Mouse (Mus musculus) liver, embryonic 15.5 days (tissue): ENCODE measurements around the gene Gpm6a. TPM values are rescaled to one million over a fixed set of nuclear protein-coding genes. Genes with fewer than 3 reads are reported as not detected.
"Not testable (repeated sequence)": the region's sequence is repeated elsewhere in the genome, so short reads cannot be mapped to it uniquely, and the experiment has no call there.

ENCODE experiments used
- ATAC-seq: fragments of 200-750 bp; cut with Nextera tagmentation; 2 replicates; pipeline ENCODE4 v1.8.0; 2017; ENCODE audit warnings: moderate number of reproducible peaks, mild to moderate bottlenecking, moderate library complexity; ENCODE audit not compliant: insufficient read depth
- H3K27ac ChIP-seq: fragments of 300-500 bp; sonication (generic); replicated peaks from 2 replicates; pipeline ENCODE4 v1.5.1; 2015; ENCODE audit warnings: mild to moderate bottlenecking, inconsistent platforms
- H3K27me3 ChIP-seq: fragments of 300-500 bp; sonication (generic); 2 replicates; pipeline ENCODE4 v1.6.1; 2015; ENCODE audit warnings: mild to moderate bottlenecking, inconsistent platforms
- H3K36me3 ChIP-seq: fragments of 300-500 bp; sonication (generic); replicated peaks from 2 replicates; pipeline ENCODE4 v1.6.1; 2015; ENCODE audit warnings: moderate library complexity, mild to moderate bottlenecking, inconsistent platforms
- H3K4me1 ChIP-seq: fragments of 300-500 bp; sonication (generic); replicated peaks from 2 replicates; pipeline ENCODE4 v1.6.1; 2015; ENCODE audit warnings: inconsistent platforms
- H3K4me2 ChIP-seq: fragments of 300-500 bp; sonication (generic); 2 replicates; pipeline ENCODE4 v1.6.1; 2015; ENCODE audit warnings: moderate library complexity, mild to moderate bottlenecking, inconsistent platforms
- H3K4me3 ChIP-seq: fragments of 300-500 bp; sonication (generic); replicated peaks from 2 replicates; pipeline ENCODE4 v1.5.1; 2015; ENCODE audit warnings: mild to moderate bottlenecking, inconsistent platforms
- H3K9ac ChIP-seq: fragments of 300-500 bp; sonication (generic); 2 replicates; pipeline ENCODE4 v1.6.1; 2015; ENCODE audit warnings: moderate library complexity, mild to moderate bottlenecking, inconsistent platforms
- H3K9me3 ChIP-seq: fragments of 300-500 bp; sonication (generic); replicated peaks from 2 replicates; pipeline ENCODE4 v1.6.1; 2016; ENCODE audit warnings: inconsistent platforms
- WGBS: fragments of 180-500 bp; shearing (Covaris S2); methylation state at CpG from one replicate; pipeline ENCODE4 v1.1.7; 2015; ENCODE audit warnings: mixed read lengths; ENCODE audit not compliant: insufficient replicate concordance; 5-methylcytosine and 5-hydroxymethylcytosine counted together
- polyA plus RNA-seq: library from polyadenylated mRNA; unstranded; fragments of >200 nt; fragmentation: Nextera tagmentation; extraction: Ambion mirVana; gene quantifications from 2 replicates; pipeline ENCODE4 v1.2.1, GENCODE M21; 2015

Gene Gpm6a
- polyA plus RNA-seq, 1 experiment from 2014 or later = 2.9 TPM

DNA sequence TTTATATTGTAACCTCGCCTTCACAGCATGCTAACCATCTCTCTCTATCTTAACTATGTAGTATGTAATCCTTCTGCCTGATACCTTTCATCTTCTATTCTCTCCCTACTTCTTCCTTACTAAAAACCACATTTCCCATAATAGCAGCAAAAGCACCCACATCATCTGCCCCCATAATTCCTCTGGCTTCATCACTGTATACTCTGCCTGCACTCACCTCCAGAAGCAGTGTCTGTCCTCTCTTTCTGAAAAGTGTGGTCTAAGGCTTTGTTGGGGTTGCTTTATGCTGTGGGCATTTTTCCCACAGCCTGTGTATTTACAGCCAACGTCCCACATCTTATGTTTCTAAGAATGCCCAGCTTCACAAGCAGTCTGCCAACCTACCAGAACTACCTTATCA is 57.6 kb downstream of the Gpm6a start:
- Histone ChIP-seq H3K4me3 (no peak overlapping the region), H3K4me2 (no peak overlapping the region), H3K9me3 (no peaks in the 10 kb centered on the region), H3K27ac (no peak overlapping the region), H3K4me1 (no peaks in the 10 kb centered on the region), H3K27me3 (no peaks in the 10 kb centered on the region), H3K9ac (no peak overlapping the region), H3K36me3 (no peaks in the 10 kb centered on the region)
- no peak for ATAC-seq
- 33% methylated on average over 2 of the region's 2 CpGs for WGBS

DNA sequence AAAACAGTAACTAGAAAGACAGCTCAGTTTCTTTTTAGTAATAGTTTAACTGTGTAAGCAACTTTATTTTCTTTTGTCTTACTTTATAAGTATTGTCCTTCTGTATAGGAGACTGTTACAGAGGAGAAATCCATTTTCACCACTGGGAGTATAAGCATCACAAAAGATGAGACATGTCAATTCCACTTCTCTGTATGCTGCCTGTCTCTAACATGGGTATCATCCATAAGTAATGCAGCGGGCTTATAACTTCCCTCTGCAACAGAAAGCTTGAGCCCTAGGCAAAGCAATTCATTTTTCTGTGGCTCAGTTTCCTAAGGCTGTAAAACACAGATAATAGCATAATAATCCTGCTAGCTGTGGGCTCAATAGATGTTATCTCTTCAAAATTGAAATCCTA is 62.4 kb downstream of the Gpm6a start:
- H3K27me3 ChIP-seq = no peaks in the 10 kb centered on the region
- ATAC-seq = no peak
- WGBS = 30% methylated on average over 1 of the region's 1 CpGs
- H3K36me3 ChIP-seq = no peaks in the 10 kb centered on the region
- no peak overlapping the region for H3K9ac ChIP-seq
- no peak overlapping the region for H3K4me2 ChIP-seq
- no peaks in the 10 kb centered on the region for H3K4me1 ChIP-seq
- H3K9me3 ChIP-seq = no peaks in the 10 kb centered on the region
- no peak overlapping the region for H3K27ac ChIP-seq
- no peak overlapping the region for H3K4me3 ChIP-seq

DNA sequence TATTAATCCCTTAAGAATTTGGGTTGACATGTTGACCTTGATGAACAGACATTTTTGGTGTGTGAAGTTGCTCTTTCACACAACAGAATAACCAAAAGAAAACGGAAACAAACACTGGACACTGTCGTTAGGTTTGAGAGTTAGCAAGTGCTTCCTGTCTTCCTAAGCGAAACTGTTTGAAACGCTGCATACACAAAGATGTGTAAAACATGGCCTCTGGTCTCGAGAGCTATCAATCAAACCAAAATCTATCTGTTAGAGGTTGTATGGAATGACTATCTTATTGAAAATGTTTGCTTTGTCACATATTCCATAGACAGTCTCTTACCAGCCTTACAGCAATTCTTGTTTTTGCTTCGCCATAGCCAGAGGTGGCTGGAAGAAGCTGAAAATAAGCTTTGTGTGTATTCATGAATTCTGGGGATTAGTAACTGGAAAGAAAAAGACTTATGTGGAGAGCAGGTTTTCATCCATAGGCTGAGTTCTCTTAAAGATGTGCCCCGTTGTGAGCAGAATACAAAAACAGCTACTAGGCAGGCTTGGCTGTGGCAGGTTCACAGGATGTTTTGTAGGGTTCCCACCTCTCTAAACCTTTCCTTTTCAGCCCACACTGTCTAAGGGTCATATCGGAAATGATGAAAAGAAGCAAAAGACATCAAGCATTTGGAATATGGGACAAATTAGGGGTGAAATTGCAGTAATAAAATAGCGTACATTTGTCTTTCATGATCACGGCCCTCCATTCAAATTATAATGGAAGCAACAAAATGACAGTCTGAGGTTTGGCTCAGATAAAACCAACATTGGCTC is 71.4 kb downstream of the Gpm6a start:
- Histone ChIP-seq H3K27ac (no peak overlapping the region), H3K36me3 (no peaks in the 10 kb centered on the region), H3K4me3 (no peak overlapping the region), H3K4me1 (no peaks in the 10 kb centered on the region), H3K9me3 (no peaks in the 10 kb centered on the region), H3K9ac (no peak overlapping the region), H3K4me2 (no peak overlapping the region), H3K27me3 (no peaks in the 10 kb centered on the region)
- WGBS = 53% methylated on average over 10 of the region's 10 CpGs
- ATAC-seq = no peak

DNA sequence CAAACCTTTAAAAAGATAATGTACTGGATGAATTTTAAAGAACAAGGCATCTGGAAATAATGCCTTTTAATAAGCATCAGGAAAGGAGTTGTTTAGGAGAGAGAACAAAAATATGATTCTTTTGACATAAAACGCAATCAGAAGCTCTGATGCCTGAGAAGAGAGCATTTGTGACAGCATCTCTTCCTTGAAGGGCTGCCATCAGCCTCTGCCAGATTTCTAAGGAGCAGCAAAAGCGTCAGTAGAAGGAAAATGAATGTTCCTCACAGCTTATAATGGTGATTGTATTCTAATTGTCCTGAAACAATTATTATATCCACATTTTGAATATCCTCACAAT is 72.0 kb downstream of the Gpm6a start:
- ATAC-seq = no peak
- no peak overlapping the region for H3K4me2 ChIP-seq
- no peaks in the 10 kb centered on the region for H3K9me3 ChIP-seq
- WGBS = 46% methylated on average over 2 of the region's 2 CpGs
- no peak overlapping the region for H3K27ac ChIP-seq
- no peak overlapping the region for H3K9ac ChIP-seq
- H3K4me3 ChIP-seq = no peak overlapping the region
- H3K36me3 ChIP-seq = no peaks in the 10 kb centered on the region
- H3K4me1 ChIP-seq = no peaks in the 10 kb centered on the region
- no peaks in the 10 kb centered on the region for H3K27me3 ChIP-seq

DNA sequence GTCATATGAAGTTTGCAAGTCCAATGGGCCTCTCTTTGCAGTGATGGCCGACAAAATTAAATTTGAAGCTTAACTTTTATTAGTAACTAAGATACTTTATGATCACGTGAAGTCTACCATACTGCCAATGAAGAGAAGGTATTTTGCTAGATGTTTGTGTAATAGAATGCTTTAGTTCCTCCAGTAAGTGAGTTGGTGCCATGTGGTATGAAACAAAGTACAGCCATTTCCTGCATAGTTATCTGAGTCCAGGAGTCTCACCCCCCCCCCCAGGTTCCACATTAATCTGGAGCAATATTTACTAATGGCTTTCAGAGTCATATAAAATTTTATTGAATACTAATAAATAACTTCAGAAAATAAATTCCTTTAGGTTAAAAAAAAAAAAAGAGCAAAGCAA is 73.7 kb downstream of the Gpm6a start:
- Histone ChIP-seq H3K4me1 (no peaks in the 10 kb centered on the region), H3K36me3 (no peaks in the 10 kb centered on the region), H3K9ac (no peak overlapping the region), H3K27ac (no peak overlapping the region), H3K27me3 (no peaks in the 10 kb centered on the region), H3K4me3 (no peak overlapping the region), H3K9me3 (no peaks in the 10 kb centered on the region), H3K4me2 (no peak overlapping the region)
- WGBS = 53% methylated on average over 2 of the region's 2 CpGs
- ATAC-seq = no peak

DNA sequence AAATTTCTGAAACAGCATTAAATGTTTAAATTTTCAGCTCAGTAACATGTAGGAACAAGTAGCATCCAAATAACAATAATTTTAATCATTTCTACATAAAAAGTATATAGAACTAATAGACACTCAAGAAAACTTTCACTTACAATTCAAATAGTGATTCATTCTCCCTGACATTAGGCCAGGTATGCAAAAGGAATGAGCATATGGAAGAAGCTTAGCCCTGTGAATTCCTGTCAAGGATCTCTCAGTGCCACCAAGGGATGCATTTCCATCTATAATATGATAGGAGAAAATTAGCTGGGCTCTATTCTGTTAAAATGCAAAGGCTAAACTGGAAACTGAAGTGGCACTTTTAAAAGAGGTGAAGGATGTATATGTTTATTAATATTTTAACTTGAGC is 76.5 kb downstream of the Gpm6a start:
- Histone ChIP-seq H3K9ac (no peak overlapping the region), H3K27ac (no peak overlapping the region), H3K4me2 (no peak overlapping the region), H3K4me1 (no peaks in the 10 kb centered on the region), H3K36me3 (no peaks in the 10 kb centered on the region), H3K27me3 (no peaks in the 10 kb centered on the region), H3K4me3 (no peak overlapping the region), H3K9me3 (no peaks in the 10 kb centered on the region)
- ATAC-seq = no peak

DNA sequence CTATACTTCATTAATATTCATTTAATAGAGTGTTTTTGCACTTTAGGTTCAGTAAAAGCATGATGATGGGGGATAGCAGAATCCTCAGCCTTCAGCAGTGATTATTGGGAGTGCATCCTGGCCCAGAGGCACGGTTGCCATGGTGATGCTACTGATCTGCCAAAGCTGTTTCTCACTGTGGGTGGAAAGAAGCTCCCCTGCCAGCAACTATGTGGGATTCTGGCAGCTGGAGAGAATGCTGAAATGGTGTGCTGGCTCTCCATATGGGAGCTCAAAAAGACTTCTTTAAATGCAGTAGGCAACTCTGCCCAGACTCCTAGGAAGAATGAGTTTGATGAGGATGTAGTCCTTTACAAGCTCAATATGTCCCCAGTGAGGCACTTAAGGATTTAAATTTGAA is 79.7 kb downstream of the Gpm6a start:
- H3K27me3 ChIP-seq = no peaks in the 10 kb centered on the region
- H3K9ac ChIP-seq = no peak overlapping the region
- H3K4me1 ChIP-seq = no peaks in the 10 kb centered on the region
- no peaks in the 10 kb centered on the region for H3K36me3 ChIP-seq
- ATAC-seq = no peak
- H3K4me3 ChIP-seq = no peak overlapping the region
- WGBS = 12% methylated on average over 1 of the region's 1 CpGs
- no peak overlapping the region for H3K4me2 ChIP-seq
- H3K27ac ChIP-seq = no peak overlapping the region
- no peaks in the 10 kb centered on the region for H3K9me3 ChIP-seq

DNA sequence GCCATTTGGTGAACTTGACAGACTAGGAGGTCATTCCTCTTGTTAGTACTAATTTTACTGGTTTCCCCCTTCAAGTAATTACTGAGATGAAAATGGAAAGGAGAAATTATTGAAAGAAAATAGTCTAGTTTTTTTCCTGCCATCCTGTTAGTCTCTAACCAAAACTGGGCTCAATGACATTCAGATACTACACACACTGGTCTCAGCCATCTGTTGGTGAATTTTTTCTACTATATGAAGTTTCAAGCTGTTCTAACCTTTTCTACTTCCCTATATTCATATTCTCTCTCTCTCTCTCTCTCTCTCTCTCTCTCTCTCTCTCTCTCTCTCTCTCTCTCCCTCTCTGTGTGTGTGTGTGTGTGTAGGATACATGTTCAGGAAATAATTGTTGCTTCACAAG is 80.8 kb downstream of the Gpm6a start:
- Histone ChIP-seq H3K27ac (no peak overlapping the region), H3K36me3 (no peaks in the 10 kb centered on the region), H3K27me3 (no peaks in the 10 kb centered on the region), H3K9ac (no peak overlapping the region), H3K4me3 (no peak overlapping the region), H3K9me3 (no peaks in the 10 kb centered on the region), H3K4me1 (no peaks in the 10 kb centered on the region), H3K4me2 (no peak overlapping the region)
- ATAC-seq = no peak

DNA sequence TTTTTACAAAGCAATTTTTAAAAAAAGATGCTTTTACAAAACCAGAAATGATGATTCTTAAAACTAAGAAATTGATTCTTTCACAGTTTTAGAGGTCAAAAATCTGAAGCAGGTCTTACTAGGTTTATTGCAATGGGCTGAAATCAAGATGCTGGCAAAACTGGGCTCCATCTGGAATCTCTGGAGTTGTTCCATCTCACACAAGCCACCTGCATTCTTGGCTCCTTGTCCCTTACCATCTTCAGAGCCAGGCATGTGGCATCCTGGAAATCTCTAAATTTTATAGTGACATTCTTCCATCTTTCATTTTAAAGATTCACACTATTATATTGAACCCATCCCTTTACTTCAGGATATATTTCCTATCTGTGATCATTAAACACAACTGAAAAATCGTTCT is 88.3 kb downstream of the Gpm6a start:
- H3K9me3 ChIP-seq = no peaks in the 10 kb centered on the region
- H3K4me1 ChIP-seq = no peaks in the 10 kb centered on the region
- 24% methylated on average over 1 of the region's 1 CpGs for WGBS
- no peak overlapping the region for H3K4me2 ChIP-seq
- no peak for ATAC-seq
- no peak overlapping the region for H3K27ac ChIP-seq
- no peaks in the 10 kb centered on the region for H3K36me3 ChIP-seq
- no peak overlapping the region for H3K4me3 ChIP-seq
- no peak overlapping the region for H3K9ac ChIP-seq
- no peaks in the 10 kb centered on the region for H3K27me3 ChIP-seq

DNA sequence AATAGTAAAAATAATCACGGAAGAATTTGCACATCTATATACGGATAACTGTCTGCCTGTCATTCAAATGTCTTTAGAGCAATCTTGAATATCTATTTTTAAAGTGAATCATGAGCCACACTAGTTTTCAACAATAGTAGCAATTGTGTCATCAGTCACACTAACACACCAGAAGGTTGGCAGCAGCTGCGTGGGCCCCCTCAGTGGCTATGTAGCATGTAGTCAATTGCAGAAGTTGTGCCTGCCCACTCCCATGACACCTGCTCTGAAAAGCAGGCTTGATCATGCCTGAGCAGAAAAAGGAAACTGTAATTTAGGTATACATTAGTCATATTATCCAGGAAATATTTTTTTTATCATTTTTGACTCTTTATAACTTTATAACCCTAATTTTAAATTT is 93.8 kb downstream of the Gpm6a start:
- no peak overlapping the region for H3K4me3 ChIP-seq
- 63% methylated on average over 3 of the region's 3 CpGs for WGBS
- no peak overlapping the region for H3K27ac ChIP-seq
- H3K27me3 ChIP-seq = no peaks in the 10 kb centered on the region
- H3K4me2 ChIP-seq = no peak overlapping the region
- no peaks in the 10 kb centered on the region for H3K4me1 ChIP-seq
- ATAC-seq = no peak
- H3K36me3 ChIP-seq = no peaks in the 10 kb centered on the region
- no peak overlapping the region for H3K9ac ChIP-seq
- H3K9me3 ChIP-seq = no peaks in the 10 kb centered on the region

DNA sequence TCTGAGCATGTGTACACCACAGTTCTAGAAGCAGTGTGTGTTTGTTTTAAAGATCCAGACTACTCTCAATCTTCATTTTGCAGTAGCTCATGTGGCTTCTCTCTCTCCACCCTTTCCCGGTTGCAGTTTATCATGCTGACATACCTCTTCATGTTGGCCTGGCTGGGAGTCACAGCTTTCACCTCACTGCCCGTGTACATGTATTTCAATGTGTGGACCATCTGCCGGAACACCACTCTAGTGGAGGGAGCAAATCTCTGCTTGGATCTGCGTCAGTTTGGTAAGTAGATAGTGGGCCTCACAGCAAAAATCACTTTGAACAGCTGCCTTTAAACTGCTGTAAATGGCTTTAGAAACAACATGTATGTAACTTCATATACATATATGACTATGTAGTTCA is 95.3 kb downstream of the Gpm6a start:
- Histone ChIP-seq H3K4me3 (no peak overlapping the region), H3K4me2 (no peak overlapping the region), H3K9me3 (no peaks in the 10 kb centered on the region), H3K36me3 (no peaks in the 10 kb centered on the region), H3K27ac (no peak overlapping the region), H3K9ac (no peak overlapping the region), H3K4me1 (no peaks in the 10 kb centered on the region), H3K27me3 (no peaks in the 10 kb centered on the region)
- no peak for ATAC-seq
- WGBS = 58% methylated on average over 4 of the region's 4 CpGs

DNA sequence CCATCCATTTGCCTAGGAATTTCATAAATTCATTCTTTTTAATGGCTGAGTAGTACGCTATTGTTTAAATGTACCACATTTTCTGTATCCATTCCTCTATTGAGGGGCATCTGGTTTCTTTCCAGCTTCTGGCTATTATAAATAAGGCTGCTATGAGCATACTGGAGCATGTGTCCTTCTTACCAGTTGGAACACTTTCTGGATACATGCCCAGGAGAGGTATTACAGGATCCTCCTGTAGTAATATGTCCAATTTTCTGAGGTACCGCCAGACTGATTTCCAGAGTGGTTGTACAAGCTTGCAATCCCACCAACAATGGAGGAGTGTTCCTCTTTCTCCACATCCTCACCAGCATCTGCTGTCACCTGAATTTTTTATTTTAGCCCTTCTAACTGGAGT is 114.2 kb downstream of the Gpm6a start:
- H3K4me3 ChIP-seq, H3K4me1 ChIP-seq, ATAC-seq, H3K9me3 ChIP-seq, H3K36me3 ChIP-seq, H3K9ac ChIP-seq, H3K27me3 ChIP-seq, H3K27ac ChIP-seq, H3K4me2 ChIP-seq: not testable (repeated sequence)
- 75% methylated on average over 2 of the region's 2 CpGs for WGBS
